Mouse (Mus musculus): Measurements from ENCODE around the gene Dhfr.
A peak's percentile ranks its signal among the peaks of the same experiment; 100 is the strongest.
"Not testable (repeated sequence)": the region's sequence is repeated elsewhere in the genome, so short reads cannot be mapped to it uniquely, and the experiment has no call there.

Dhfr gene

DNA sequence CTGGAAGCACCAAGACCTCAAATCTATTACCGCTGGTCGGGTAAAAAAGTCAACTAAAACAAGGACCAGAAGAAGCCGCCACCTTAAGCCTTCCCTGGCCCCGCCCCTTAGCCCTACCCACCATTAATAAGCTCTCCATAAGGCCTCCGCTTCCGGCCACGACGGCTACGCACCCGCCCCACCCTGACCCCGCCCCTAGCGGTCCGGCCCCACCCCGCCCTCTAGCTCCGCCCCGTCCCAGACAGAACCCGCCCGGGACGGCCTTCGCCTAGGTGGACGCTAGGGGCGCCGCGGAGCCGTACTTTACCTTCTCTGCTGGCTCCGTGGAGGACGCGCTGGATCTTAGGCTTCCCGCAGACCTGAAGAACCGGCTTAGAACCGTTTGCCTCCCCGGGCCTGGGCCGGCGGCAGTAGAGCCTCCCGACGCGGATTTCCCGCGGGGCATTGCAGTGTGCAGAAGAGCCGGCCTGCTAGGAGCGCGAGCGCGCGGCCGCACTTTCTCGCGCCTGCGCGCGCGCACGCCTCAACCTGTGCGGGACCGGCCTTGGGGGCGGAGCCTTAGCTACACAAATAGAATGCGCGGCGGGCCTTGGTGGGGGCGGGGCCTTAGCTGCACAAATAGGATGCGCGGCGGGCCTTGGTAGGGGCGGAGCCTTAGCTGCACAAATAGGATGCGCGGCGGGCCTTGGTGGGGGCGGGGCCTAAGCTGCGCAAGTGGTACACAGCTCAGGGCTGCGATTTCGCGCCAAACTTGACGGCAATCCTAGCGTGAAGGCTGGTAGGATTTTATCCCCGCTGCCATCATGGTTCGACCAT lies at the start of gene Dhfr, which contains the start of gene Msh3:
TSS of gene Dhfr (plus strand) at position 271 of the 816 bp plus-strand sequence.
TSS of gene Msh3 (minus strand) at position 548 of the 816 bp plus-strand sequence.
- peak; percentile 94 to 97 for DNase-seq (ENCODE audit: low spot score in 2 of 2)

- no peak for DNase-seq (ENCODE audit: low spot score in 2 of 2)
These were observed 48.8 kb upstream of the Dhfr start, which contains the start of gene Gm20379 for GRCm38 (mm10) chr13:92305680-92306079. Gene Gm20379 (plus strand): TSS chr13:92305980.

- DNase-seq (ENCODE audit: low spot score in 2 of 2) = no peak
These were observed 39.9 kb upstream of the Dhfr start for GRCm38 (mm10) chr13:92314613-92315012.

DNA sequence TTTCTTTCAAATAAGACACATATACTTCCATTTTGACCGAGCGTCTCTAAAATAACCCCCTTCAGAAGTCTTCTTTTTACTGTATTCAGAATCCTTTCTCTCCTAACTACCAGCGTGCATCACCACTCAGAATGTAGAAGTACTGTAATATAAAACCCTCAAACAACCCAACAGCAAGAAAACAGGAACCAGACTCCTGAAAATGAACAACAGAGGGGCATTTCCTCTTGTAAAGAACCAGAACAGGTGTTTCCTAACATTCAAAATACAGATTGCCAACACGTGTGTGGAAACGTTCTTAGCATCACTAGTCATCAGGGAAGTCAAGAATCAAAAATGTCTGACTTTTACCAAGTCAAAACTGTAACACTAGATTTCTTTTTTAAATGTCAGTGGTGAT lies 33.8 kb upstream of the Dhfr start:
- DNase-seq (ENCODE audit: low spot score in 2 of 2) = no peak

GRCm38 (mm10) chr13:92326030-92326429 lies 28.5 kb upstream of the Dhfr start:
- DNase-seq (ENCODE audit: low spot score in 2 of 2) = no peak

GRCm38 (mm10) chr13:92328000-92328399 lies 26.5 kb upstream of the Dhfr start:
- no peak for DNase-seq (ENCODE audit: low spot score in 2 of 2)

DNA sequence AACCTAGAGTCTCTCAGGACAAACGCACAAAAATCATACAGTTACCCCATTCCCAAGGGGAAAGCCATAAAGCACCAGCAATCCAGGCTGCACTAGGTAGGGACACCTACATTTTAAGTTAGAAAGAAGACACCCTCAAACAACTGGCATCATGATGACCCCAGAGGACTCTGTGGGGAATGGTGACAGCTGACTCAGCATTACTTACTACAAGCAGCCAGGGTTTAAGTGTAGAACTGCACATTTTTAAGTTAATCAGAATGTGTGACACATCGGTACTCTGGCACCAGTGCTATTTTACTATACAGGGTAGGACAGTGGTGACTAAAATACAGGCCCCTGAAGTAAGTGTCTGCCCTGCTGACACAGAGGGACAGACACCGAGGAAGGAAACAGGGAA lies 23.9 kb upstream of the Dhfr start:
- no peak for DNase-seq (ENCODE audit: low spot score in 2 of 2)

- DNase-seq (ENCODE audit: low spot score in 2 of 2) = no peak
These were observed 22.2 kb upstream of the Dhfr start for GRCm38 (mm10) chr13:92332103-92332879.

DNA sequence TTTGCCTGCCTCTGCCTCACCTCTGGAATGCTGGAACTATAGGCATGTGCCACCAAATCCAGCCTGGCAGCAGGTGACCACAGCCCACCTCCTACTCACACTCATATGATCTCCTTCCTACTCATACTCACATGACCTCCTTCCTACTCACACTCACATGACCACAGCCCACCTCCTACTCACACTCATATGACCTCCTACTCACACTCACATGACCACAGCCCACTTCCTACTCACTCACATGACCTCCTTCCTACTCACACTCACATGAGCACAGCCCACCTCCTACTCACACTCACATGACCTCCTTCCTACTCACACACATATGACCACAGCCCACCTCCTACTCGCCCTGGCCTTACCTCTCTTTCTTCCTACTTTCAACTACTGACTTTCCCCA lies 17.7 kb upstream of the Dhfr start:
- no peak for DNase-seq (ENCODE audit: low spot score in 2 of 2)

- no peak for DNase-seq (ENCODE audit: low spot score in 2 of 2)
These were observed 16.6 kb upstream of the Dhfr start for GRCm38 (mm10) chr13:92337773-92338462.

DNA sequence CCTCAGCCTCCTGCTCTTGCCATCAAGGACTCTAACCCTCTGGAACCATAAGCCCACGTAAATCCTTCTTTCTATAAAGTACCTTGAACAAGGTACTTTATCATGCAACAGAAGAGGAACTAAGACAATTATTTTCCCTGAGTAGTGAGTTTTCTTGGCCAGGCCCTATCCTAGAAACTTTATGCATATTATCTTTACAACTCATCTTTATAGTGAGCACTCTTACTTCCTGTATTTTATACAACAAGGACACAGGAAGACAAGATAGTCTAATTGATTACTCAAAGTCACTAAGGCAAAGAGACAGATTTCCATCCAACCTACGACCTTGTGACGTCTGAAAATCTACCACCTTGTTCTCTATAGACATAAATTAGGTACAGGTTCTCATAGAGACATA lies 14.7 kb upstream of the Dhfr start:
- no peak for DNase-seq (ENCODE audit: low spot score in 2 of 2)

GRCm38 (mm10) chr13:92344033-92344432 lies 10.5 kb upstream of the Dhfr start:
- no peak for DNase-seq (ENCODE audit: low spot score in 2 of 2)

- DNase-seq (ENCODE audit: low spot score in 2 of 2) = no peak
These were observed 8.2 kb upstream of the Dhfr start for GRCm38 (mm10) chr13:92346338-92346737.

GRCm38 (mm10) chr13:92351100-92351499 lies 3.4 kb upstream of the Dhfr start:
- DNase-seq (ENCODE audit: low spot score in 2 of 2) = no peak

DNA sequence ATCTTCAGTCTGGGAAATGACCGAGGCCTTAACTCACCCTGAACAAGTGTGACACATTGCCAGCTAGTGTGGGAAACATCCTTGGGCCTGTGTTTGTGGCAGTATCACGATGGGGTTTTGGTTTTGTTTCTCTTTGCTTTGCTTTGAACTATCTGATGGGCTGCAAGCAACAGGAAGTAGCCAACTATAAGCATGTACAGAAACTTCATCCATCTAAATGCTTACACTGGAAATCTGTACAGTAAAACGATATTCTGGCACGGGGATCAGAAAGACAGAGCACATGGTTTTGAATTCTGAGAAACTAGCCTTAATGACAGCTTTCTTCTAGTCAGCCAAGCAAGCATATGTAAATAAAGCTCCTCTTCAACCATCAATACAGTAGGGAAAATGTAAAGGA lies 570 bp upstream of the Dhfr start:
- no peak for DNase-seq (ENCODE audit: low spot score in 2 of 2)

DNA sequence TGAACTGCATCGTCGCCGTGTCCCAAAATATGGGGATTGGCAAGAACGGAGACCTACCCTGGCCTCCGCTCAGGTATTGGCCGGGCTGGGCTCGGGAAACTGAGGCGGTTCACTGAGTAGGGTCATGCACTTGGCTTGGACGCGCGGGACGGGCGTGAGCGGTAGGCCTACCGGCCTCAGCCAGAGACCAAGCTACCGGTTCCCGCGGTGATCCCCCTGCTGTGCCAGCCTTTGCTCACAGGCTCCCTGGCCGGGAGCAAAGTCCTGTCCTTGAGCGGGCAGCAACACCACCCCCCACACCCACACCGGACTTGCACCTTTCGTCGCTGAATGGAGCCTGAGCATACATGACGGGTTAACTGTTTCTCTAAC lies 732 bp downstream of the Dhfr start:
- DNase-seq (ENCODE audit: low spot score in 2 of 2) = no peak

DNA sequence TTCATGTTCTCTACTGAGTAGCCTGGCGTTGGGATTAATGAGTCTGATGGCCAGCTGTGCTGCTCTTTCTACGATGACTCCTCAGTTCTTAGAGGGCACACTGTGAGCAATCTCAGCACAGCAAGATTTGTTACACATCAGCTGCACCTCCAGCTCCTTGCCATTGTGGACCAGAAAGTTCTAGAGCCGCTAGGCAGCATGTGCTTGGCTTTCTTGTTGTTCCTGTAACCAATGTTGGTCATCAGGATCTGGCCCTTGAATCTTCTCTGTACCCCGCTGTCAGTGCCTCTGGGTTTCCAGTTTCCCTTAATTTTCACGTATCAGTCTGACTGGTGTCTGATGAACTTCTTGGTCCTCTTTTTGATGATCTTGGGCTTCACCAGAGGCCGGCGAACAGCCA lies 1.9 kb downstream of the Dhfr start:
- DNase-seq (ENCODE audit: low spot score in 2 of 2) = no peak

DNA sequence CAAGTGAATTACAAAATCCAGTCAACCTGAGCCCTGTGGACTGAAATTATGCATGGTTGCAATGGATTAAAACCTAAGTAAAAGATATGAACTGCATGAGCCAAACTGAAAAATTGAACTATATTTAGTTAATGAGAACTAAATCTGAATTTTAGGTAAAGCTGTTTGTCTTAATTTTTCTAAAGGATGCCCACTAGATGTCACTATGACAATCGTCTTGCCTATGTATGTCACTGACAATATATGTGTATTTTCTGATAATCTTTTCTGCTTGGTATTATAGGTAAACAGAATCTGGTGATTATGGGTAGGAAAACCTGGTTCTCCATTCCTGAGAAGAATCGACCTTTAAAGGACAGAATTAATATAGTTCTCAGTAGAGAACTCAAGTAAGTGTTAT lies 3.1 kb downstream of the Dhfr start:
- no peak for DNase-seq (ENCODE audit: low spot score in 2 of 2)

- DNase-seq (ENCODE audit: low spot score in 2 of 2) = no peak
These were observed 7.1 kb downstream of the Dhfr start for GRCm38 (mm10) chr13:92361609-92362008.

- DNase-seq (ENCODE audit: low spot score in 2 of 2) = no peak
These were observed 10.8 kb downstream of the Dhfr start for GRCm38 (mm10) chr13:92365312-92365711.

GRCm38 (mm10) chr13:92370811-92371210 lies 16.3 kb downstream of the Dhfr start:
- no peak for DNase-seq (ENCODE audit: low spot score in 2 of 2)

- not testable (repeated sequence) for DNase-seq (ENCODE audit: low spot score in 2 of 2)
These were observed 16.9 kb downstream of the Dhfr start for GRCm38 (mm10) chr13:92371466-92371865.
